Mouse (Mus musculus): ENCODE measurements around the gene Pigm. TPM values are rescaled to one million over a fixed set of nuclear protein-coding genes. Genes with fewer than 3 reads are reported as not detected.

Pigm gene
- polyA plus RNA-seq (2017; shearing (Covaris generic)) = 9.4 TPM

DNA sequence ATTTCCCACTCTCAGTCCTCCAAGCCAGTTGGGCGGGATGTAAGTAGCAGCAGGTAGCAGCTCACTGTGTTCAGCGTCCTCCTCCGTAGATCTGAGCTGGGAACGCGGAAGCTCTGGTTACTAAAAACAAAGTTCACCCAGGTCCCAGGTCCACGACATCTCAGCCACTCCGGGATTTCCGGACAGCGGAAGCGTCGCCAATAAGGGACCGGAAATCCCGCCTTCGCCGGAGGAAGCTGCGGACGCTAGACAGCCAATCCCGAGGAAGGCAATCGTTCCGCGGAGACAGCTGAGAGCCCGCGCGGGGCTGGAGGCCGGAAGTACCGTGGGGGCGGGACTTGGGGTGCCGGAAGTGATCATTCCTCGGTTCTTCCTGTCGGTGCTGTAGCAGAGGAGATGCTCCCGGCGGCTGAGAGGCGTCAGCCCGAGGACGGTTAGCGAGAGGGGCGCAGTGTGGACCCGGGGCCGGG, at the start of gene Pigm:
Pigm (plus strand) TSS at position 349 of the 470 bp plus-strand sequence.

DNA sequence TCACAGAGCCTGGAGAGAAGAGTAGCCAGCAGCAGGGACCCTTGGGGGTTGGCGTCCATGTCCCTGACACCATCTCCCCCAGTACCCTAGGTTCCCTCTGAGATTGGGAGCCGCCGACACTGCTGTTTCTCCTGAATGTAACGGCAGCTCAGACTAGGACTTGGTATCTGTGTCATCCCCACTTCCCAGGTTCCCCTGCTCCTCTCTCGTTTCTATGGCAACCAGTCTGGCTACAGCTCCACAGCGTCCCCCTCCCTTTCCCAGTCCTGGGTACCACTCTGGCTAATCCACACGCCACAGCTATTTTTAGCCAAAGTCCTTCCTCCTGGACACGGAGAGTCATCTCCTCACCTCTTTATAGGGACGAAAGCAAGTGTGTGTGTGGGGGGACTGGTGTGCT, 47.2 kb upstream of the Pigm start, which contains the start of gene Kcnj9:
Kcnj9 (minus strand) TSS at position 188 of the 400 bp plus-strand sequence.

DNA sequence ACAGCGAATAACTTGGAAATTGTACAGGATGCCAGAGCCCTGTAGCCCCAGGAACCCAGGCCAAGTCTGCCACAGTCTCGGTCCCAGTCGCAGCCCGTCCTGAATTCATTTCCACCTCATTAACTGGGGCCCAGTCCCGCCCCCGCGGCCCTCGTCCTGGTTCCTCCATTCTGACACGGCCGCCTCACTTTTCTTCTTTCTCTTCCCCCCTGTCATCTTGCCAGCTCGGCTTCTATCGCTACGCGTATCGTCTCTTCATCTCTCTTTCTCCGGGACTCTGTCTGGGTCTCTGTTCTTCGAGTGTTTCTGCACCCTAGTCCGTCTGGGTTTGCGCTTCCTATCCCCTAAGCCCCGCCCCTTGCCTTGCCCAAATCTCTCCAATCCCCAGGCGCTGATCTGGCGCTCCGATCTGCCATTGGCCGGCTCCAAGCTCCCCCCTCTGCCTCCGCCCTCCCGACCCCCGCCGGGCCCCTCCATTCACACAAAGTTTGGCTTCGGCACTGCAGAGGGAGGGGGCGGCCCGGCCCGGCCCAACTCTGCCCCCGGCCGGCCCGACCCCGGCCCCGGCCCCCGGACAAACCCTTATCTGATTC, 35.5 kb upstream of the Pigm start, which contains the start of gene Kcnj10:
Kcnj10 (plus strand) TSS at position 482 of the 593 bp plus-strand sequence.

Other genes with a start within 250 kb of the Pigm start
- 62.8 TPM for gene Pex19, start 249.8 kb upstream of the Pigm start, polyA plus RNA-seq (2017; shearing (Covaris generic))
- 154 TPM for gene Dcaf8, start 228.5 kb upstream of the Pigm start, polyA plus RNA-seq (2017; shearing (Covaris generic))
- 71.5 TPM for gene Pea15a, start 169.7 kb upstream of the Pigm start, polyA plus RNA-seq (2017; shearing (Covaris generic))
- not detected for gene Casq1, start 156.7 kb upstream of the Pigm start, polyA plus RNA-seq (2017; shearing (Covaris generic))
- gene Atp1a4, start 118.1 kb upstream of the Pigm start, polyA plus RNA-seq (2017; shearing (Covaris generic)) = not detected
- 30.5 TPM for gene Igsf8, start 114.9 kb upstream of the Pigm start, polyA plus RNA-seq (2017; shearing (Covaris generic))
- gene Atp1a2, start 78.5 kb upstream of the Pigm start, polyA plus RNA-seq (2017; shearing (Covaris generic)) = 0.77 TPM
- not detected for gene Kcnj9, start 47.2 kb upstream of the Pigm start, polyA plus RNA-seq (2017; shearing (Covaris generic))
- not detected for gene Kcnj10, start 35.3 kb upstream of the Pigm start, polyA plus RNA-seq (2017; shearing (Covaris generic))
- gene Slamf9, start 98.8 kb downstream of the Pigm start, polyA plus RNA-seq (2017; shearing (Covaris generic)) = not detected
- gene Igsf9, start 105.2 kb downstream of the Pigm start, polyA plus RNA-seq (2017; shearing (Covaris generic)) = 2.0 TPM
- gene Tagln2, start 123.5 kb downstream of the Pigm start, polyA plus RNA-seq (2017; shearing (Covaris generic)) = 262 TPM
- gene Cfap45, start 144.3 kb downstream of the Pigm start, polyA plus RNA-seq (2017; shearing (Covaris generic)) = 0.07 TPM
- not detected for gene Vsig8, start 179.4 kb downstream of the Pigm start, polyA plus RNA-seq (2017; shearing (Covaris generic))
- 0.18 TPM for gene Slamf8, start 214.0 kb downstream of the Pigm start, polyA plus RNA-seq (2017; shearing (Covaris generic))
- not detected for gene Fcrl6, start 226.0 kb downstream of the Pigm start, polyA plus RNA-seq (2017; shearing (Covaris generic))

Data from CD4-positive, CD25-positive, alpha-beta regulatory T cell (primary cell).